Mouse (Mus musculus) midbrain, embryonic 12.5 days (tissue): ENCODE data around the gene Htra1. TPM values are rescaled to one million over a fixed set of nuclear protein-coding genes. Genes with fewer than 3 reads are reported as not detected.

Experiments used
- ATAC-seq: fragments of 200-750 bp; cut with Nextera tagmentation; 2 replicates; pipeline ENCODE4 v1.8.0; 2017; ENCODE audit warnings: low read depth, moderate TSS enrichment, moderate library complexity; ENCODE audit not compliant: low FRiP score
- H3K27ac ChIP-seq: fragments of 300-500 bp; sonication (generic); replicated peaks from 2 replicates; pipeline ENCODE4 v1.5.1; 2016; ENCODE audit warnings: mild to moderate bottlenecking
- H3K27me3 ChIP-seq: fragments of 300-500 bp; sonication (generic); 2 replicates; pipeline ENCODE4 v1.6.1; 2016; ENCODE audit warnings: mild to moderate bottlenecking
- H3K36me3 ChIP-seq: fragments of 300-500 bp; sonication (generic); 2 replicates; pipeline ENCODE4 v1.6.1; 2016
- H3K4me1 ChIP-seq: fragments of 300-500 bp; sonication (generic); 2 replicates; pipeline ENCODE4 v1.6.1; 2016
- H3K4me2 ChIP-seq: fragments of 300-500 bp; sonication (generic); replicated peaks from 2 replicates; pipeline ENCODE4 v1.6.1; 2016; ENCODE audit warnings: mild to moderate bottlenecking, moderate library complexity
- H3K4me3 ChIP-seq: fragments of 300-500 bp; sonication (generic); 2 replicates; pipeline ENCODE4 v1.5.1; 2016; ENCODE audit warnings: mild to moderate bottlenecking
- H3K9ac ChIP-seq: fragments of 300-500 bp; sonication (generic); replicated peaks from 2 replicates; pipeline ENCODE4 v1.6.1; 2016; ENCODE audit warnings: mild to moderate bottlenecking, moderate library complexity
- H3K9me3 ChIP-seq: fragments of 300-500 bp; sonication (generic); 2 replicates; pipeline ENCODE4 v1.6.1; 2016; ENCODE audit warnings: mild to moderate bottlenecking
- WGBS: fragments of 180-500 bp; shearing (Covaris S2); methylation state at CpG from one replicate; pipeline ENCODE4 v1.1.7; 2016; 5-methylcytosine and 5-hydroxymethylcytosine counted together
- polyA plus RNA-seq: library from polyadenylated mRNA; unstranded; fragments of >200 nt; fragmentation: Nextera tagmentation; extraction: Ambion mirVana; gene quantifications from 2 replicates; pipeline ENCODE4 v1.2.1, GENCODE M21; 2016

The Htra1 gene
- polyA plus RNA-seq, 1 experiment from 2014 or later, result 9.2 TPM

GRCm38 (mm10) chr7:130936472-130936951 lies 601 bp downstream of the Htra1 start:
- Histone ChIP-seq H3K4me2 (peak overlapping the region; percentile 66), H3K9ac (peak overlapping the region; percentile 31; the same call in 1 of the 2 replicates), H3K27me3 (peaks cover 75% of the 10 kb centered on the region), H3K4me1 (peaks cover 15% of the 10 kb centered on the region), H3K36me3 (no peaks in the 10 kb centered on the region), H3K9me3 (no peaks in the 10 kb centered on the region), H3K27ac (no peak overlapping the region), H3K4me3 (peak overlapping the region; percentile 53)
- 1% methylated on average over 49 of the region's 49 CpGs for WGBS
- no peak; the same call in 1 of the 2 replicates for ATAC-seq

- WGBS, result 35% methylated on average over 12 of the region's 12 CpGs
- no peak overlapping the region for H3K9ac ChIP-seq
- H3K4me3 ChIP-seq, result no peak overlapping the region
- H3K4me2 ChIP-seq, result no peak overlapping the region
- ATAC-seq, result no peak
- no peaks in the 10 kb centered on the region for H3K36me3 ChIP-seq
- H3K27ac ChIP-seq, result no peak overlapping the region
- peaks cover 15% of the 10 kb centered on the region for H3K4me1 ChIP-seq
- peaks cover 75% of the 10 kb centered on the region for H3K27me3 ChIP-seq
- H3K9me3 ChIP-seq, result no peaks in the 10 kb centered on the region
Measured at GRCm38 (mm10) chr7:130937266-130937841, 1.4 kb downstream of the Htra1 start.

GRCm38 (mm10) chr7:130938005-130938404 lies 2.1 kb downstream of the Htra1 start:
- no peak overlapping the region for H3K9ac ChIP-seq
- ATAC-seq, result no peak
- H3K4me2 ChIP-seq, result no peak overlapping the region
- 57% methylated on average over 4 of the region's 4 CpGs for WGBS
- H3K4me3 ChIP-seq, result no peak overlapping the region
- H3K9me3 ChIP-seq, result no peaks in the 10 kb centered on the region
- H3K27ac ChIP-seq, result no peak overlapping the region
- no peaks in the 10 kb centered on the region for H3K36me3 ChIP-seq
- H3K27me3 ChIP-seq, result peaks cover 71% of the 10 kb centered on the region
- H3K4me1 ChIP-seq, result peaks cover 15% of the 10 kb centered on the region

GRCm38 (mm10) chr7:130938896-130939295 lies 3.0 kb downstream of the Htra1 start:
- peaks cover 15% of the 10 kb centered on the region for H3K4me1 ChIP-seq
- no peak overlapping the region for H3K4me2 ChIP-seq
- H3K9ac ChIP-seq, result no peak overlapping the region
- WGBS, result 94% methylated on average over 8 of the region's 8 CpGs
- H3K36me3 ChIP-seq, result no peaks in the 10 kb centered on the region
- H3K4me3 ChIP-seq, result no peak overlapping the region
- no peak for ATAC-seq
- H3K27me3 ChIP-seq, result peaks cover 62% of the 10 kb centered on the region
- H3K9me3 ChIP-seq, result no peaks in the 10 kb centered on the region
- no peak overlapping the region for H3K27ac ChIP-seq

GRCm38 (mm10) chr7:130940733-130941132 lies 4.8 kb downstream of the Htra1 start:
- Histone ChIP-seq H3K4me3 (no peak overlapping the region), H3K36me3 (no peaks in the 10 kb centered on the region), H3K9me3 (no peaks in the 10 kb centered on the region), H3K4me2 (no peak overlapping the region), H3K9ac (no peak overlapping the region), H3K4me1 (peaks cover 12% of the 10 kb centered on the region), H3K27me3 (peaks cover 44% of the 10 kb centered on the region), H3K27ac (no peak overlapping the region)
- ATAC-seq, result no peak
- WGBS, result 87% methylated on average over 8 of the region's 8 CpGs

- no peaks in the 10 kb centered on the region for H3K36me3 ChIP-seq
- H3K9me3 ChIP-seq, result no peaks in the 10 kb centered on the region
- no peak overlapping the region for H3K27ac ChIP-seq
- no peaks in the 10 kb centered on the region for H3K4me1 ChIP-seq
- WGBS, result 91% methylated on average over 9 of the region's 9 CpGs
- no peak for ATAC-seq
- peaks cover 17% of the 10 kb centered on the region for H3K27me3 ChIP-seq
- H3K4me2 ChIP-seq, result no peak overlapping the region
- H3K9ac ChIP-seq, result no peak overlapping the region
- no peak overlapping the region for H3K4me3 ChIP-seq
Measured at GRCm38 (mm10) chr7:130943280-130943895, 7.5 kb downstream of the Htra1 start.

DNA sequence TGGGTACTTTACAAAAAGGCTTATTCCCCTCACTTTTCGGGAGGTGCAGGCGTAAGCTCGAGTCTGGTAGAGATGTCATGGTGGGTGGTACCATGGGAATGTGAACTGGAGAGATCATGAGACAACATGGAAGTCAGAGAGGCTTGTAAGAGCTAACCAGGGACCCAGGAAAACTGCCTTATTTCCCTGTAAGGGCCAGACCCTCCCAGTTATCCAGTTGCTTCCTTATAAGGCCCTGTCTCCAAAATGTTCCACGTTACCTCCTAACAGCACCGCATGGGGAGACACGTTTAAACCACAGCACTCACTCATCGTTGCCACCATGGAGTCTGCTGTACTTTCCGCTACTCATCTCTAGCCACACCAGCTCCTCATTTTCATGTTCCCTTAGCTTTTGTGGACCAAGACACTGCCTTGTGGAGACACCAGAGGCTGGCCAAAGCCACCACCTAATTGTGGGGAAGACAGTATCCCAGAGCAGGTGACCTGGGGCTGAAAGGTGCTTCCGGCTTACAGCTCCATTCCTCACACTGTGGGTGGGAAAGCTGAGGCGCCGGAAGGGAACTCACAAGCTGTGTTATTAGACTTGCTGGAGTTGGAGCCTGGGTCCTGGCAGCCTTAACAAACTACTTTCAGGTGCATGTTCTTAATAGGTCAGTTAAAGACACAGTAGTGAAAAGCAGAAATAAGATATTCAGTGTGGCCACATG lies 9.0 kb downstream of the Htra1 start:
- no peak for ATAC-seq
- no peak overlapping the region for H3K9ac ChIP-seq
- WGBS, result 88% methylated on average over 11 of the region's 11 CpGs
- H3K27me3 ChIP-seq, result peaks cover 4% of the 10 kb centered on the region; the same call in 1 of the 2 replicates
- H3K9me3 ChIP-seq, result no peaks in the 10 kb centered on the region
- H3K4me3 ChIP-seq, result no peak overlapping the region
- H3K4me1 ChIP-seq, result no peaks in the 10 kb centered on the region
- H3K27ac ChIP-seq, result no peak overlapping the region
- H3K4me2 ChIP-seq, result no peak overlapping the region
- no peaks in the 10 kb centered on the region for H3K36me3 ChIP-seq

GRCm38 (mm10) chr7:130945730-130946129 lies 9.8 kb downstream of the Htra1 start:
- H3K4me2 ChIP-seq, result no peak overlapping the region
- H3K27ac ChIP-seq, result no peak overlapping the region
- H3K36me3 ChIP-seq, result no peaks in the 10 kb centered on the region
- 94% methylated on average over 3 of the region's 3 CpGs for WGBS
- no peak for ATAC-seq
- no peak overlapping the region for H3K9ac ChIP-seq
- no peaks in the 10 kb centered on the region for H3K9me3 ChIP-seq
- no peaks in the 10 kb centered on the region for H3K4me1 ChIP-seq
- no peaks in the 10 kb centered on the region for H3K27me3 ChIP-seq
- no peak overlapping the region for H3K4me3 ChIP-seq

DNA sequence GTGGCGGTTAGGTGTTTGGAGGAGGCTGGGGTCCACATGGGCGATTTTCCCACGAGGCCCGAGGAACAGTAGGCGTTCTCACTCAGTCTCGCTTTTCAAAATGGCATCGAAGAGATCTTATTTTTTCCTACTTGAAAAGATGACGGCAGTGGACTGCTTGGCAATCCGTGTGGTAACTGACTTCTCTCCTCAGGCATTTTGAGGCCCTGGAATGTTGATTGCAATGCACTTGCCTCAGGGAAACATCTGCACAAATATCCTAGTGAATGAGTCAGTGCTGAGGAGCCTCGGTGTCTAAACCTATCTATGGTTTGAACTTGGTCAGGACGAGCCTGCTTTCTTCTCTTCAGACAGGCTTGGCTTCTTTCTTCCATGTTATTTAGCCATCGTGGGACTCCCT lies 10.4 kb downstream of the Htra1 start:
- WGBS, result 91% methylated on average over 12 of the region's 12 CpGs
- Histone ChIP-seq H3K27ac (no peak overlapping the region), H3K36me3 (no peaks in the 10 kb centered on the region), H3K9ac (no peak overlapping the region), H3K4me3 (no peak overlapping the region), H3K4me2 (no peak overlapping the region), H3K27me3 (no peaks in the 10 kb centered on the region), H3K4me1 (no peaks in the 10 kb centered on the region), H3K9me3 (no peaks in the 10 kb centered on the region)
- no peak for ATAC-seq

- H3K4me3 ChIP-seq, result no peak overlapping the region
- H3K9ac ChIP-seq, result no peak overlapping the region
- WGBS, result 68% methylated on average over 5 of the region's 5 CpGs
- H3K27me3 ChIP-seq, result no peaks in the 10 kb centered on the region
- H3K4me1 ChIP-seq, result no peaks in the 10 kb centered on the region
- H3K36me3 ChIP-seq, result no peaks in the 10 kb centered on the region
- ATAC-seq, result no peak
- no peaks in the 10 kb centered on the region for H3K9me3 ChIP-seq
- H3K4me2 ChIP-seq, result no peak overlapping the region
- H3K27ac ChIP-seq, result no peak overlapping the region; the same call in 1 of the 2 replicates
Measured at GRCm38 (mm10) chr7:130948563-130949208, 12.8 kb downstream of the Htra1 start.

DNA sequence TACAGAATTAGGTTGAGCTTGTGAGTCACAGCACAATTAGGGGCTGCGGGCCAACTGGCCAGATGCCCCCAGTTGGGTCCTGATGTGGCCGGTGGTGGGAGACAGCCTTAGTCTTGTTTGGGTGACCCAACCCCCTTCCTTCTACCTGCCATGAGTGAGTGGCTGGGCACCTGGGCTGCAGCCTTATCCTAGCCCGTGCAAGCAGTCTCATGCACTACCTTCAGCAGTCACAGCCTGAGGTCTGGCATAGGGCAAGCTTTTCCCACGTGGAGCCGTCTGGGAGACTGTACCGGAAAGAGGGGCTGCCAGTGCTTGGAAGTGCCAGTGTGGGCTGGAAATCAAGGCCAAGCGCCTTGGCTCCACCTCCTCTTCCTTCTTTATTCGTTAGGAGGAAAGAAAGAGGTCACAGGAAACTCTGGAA lies 13.4 kb downstream of the Htra1 start:
- no peaks in the 10 kb centered on the region for H3K27me3 ChIP-seq
- WGBS, result 58% methylated on average over 8 of the region's 8 CpGs
- no peak overlapping the region for H3K9ac ChIP-seq
- no peaks in the 10 kb centered on the region for H3K4me1 ChIP-seq
- no peak for ATAC-seq
- no peaks in the 10 kb centered on the region for H3K36me3 ChIP-seq
- H3K4me3 ChIP-seq, result no peak overlapping the region
- H3K9me3 ChIP-seq, result no peaks in the 10 kb centered on the region
- H3K27ac ChIP-seq, result no peak overlapping the region; the same call in 1 of the 2 replicates
- no peak overlapping the region for H3K4me2 ChIP-seq

- H3K36me3 ChIP-seq, result no peaks in the 10 kb centered on the region
Measured at GRCm38 (mm10) chr7:130950482-130950881, 14.6 kb downstream of the Htra1 start.

More at GRCm38 (mm10) chr7:130950482-130950881, 14.6 kb downstream of the Htra1 start:
- Histone ChIP-seq H3K9me3 (no peaks in the 10 kb centered on the region), H3K4me3 (no peak overlapping the region), H3K27me3 (no peaks in the 10 kb centered on the region), H3K27ac (no peak overlapping the region), H3K9ac (no peak overlapping the region), H3K4me1 (no peaks in the 10 kb centered on the region), H3K4me2 (no peak overlapping the region)
- 93% methylated on average over 7 of the region's 7 CpGs for WGBS
- ATAC-seq, result no peak
